Mouse (Mus musculus): Measurements from ENCODE around the gene Sfmbt2. TPM values are rescaled to one million over a fixed set of nuclear protein-coding genes. Genes with fewer than 3 reads are reported as not detected.

Gene Sfmbt2
- total RNA-seq, 2 experiments from 2014 or later, result 0.31 to 0.70 TPM

DNA sequence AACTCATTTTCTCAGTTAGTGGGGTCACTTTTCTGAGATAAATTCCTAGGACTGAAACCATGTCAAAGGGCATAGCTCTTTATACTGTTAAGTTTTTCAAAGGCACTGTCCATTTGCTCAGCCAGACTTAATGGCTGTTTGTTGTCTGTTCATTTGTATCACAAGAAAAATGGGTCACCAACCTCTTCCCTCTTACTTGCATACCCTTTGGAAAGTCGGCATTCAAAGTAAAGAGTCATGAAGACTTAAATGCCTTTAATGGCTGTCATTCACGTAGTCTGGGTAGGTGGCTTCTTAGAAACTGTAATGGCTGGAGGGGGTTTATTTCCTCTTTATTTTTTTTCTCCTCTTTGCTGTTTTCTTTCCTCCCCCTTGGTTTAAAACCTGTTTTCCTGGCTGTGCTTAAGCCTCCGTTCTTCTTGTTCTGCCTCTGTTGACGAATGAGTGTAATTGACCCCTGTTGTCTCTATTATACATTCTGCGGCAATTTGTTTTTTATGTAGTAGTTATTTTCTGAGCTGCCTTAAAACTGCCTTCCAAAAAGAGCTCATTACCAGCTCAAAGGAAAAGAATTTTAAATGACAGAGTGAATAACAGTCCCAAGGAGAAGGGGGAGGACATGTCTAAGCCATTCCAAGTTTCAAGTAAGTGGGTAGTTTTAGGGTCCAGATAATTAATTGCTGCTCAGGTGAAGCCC lies 151.6 kb downstream of the Sfmbt2 start:
- intact Hi-C loops (cut with DNase I), result no loop called here
- DNase-seq, result no peak

DNA sequence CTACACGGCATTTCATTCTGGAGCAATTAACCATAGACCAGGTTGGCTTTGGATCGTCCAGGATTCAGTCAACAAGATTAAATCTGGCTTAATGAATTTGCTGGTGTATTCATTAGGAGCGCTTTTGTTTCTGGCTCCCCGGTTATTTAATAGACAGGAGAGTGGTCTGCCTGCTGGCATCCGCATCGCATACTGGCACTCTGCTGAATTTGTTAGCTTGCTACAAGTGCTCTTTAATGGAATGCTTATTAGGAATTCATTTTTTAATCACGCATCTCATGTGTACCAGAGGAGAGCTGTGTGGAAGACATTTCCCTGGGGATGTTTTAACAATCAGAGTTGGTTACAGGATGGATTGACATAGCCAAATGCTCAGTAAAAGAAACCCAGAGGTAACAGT lies 155.3 kb downstream of the Sfmbt2 start:
- DNase-seq, result no peak
- intact Hi-C loops (cut with DNase I), result no loop called here

DNA sequence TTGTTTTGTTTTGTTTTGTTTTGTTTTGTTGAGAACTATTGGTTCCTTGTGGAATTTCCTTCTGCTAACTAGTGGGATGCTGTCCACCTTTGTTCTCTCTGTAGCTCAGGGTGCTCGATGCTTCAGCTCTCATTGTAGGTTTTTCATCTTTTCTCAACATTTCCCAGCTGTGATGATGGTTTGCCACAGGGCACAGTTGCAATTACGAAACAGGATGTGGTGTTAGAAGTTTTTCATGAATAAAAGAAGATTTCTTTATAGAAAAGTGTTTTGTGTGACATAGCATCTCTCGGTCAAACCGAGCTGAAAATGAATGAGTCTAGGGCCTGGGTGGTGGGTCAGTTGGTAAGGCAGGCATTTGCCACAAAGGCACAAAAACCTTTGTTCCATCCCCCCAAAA lies 171.5 kb downstream of the Sfmbt2 start:
- intact Hi-C loops (cut with DNase I), result no loop called here

GRCm38 (mm10) chr2:10542388-10542787 lies 172.1 kb downstream of the Sfmbt2 start:
- intact Hi-C loops (cut with DNase I), result no loop called here

More for the DNA sequence above, 171.5 kb downstream of the Sfmbt2 start:
- no peak for DNase-seq

GRCm38 (mm10) chr2:10558816-10559215 lies 188.5 kb downstream of the Sfmbt2 start:
- no peak for DNase-seq
- intact Hi-C loops (cut with DNase I), result no loop called here

More at GRCm38 (mm10) chr2:10542388-10542787, 172.1 kb downstream of the Sfmbt2 start:
- DNase-seq, result no peak

- DNase-seq, result no peak
- intact Hi-C loops (cut with DNase I), result no loop called here
Observed at GRCm38 (mm10) chr2:10565491-10565890, 195.2 kb downstream of the Sfmbt2 start.

GRCm38 (mm10) chr2:10569392-10569791 lies 199.1 kb downstream of the Sfmbt2 start:
- intact Hi-C loops (cut with DNase I), result no loop called here
- no peak for DNase-seq

DNA sequence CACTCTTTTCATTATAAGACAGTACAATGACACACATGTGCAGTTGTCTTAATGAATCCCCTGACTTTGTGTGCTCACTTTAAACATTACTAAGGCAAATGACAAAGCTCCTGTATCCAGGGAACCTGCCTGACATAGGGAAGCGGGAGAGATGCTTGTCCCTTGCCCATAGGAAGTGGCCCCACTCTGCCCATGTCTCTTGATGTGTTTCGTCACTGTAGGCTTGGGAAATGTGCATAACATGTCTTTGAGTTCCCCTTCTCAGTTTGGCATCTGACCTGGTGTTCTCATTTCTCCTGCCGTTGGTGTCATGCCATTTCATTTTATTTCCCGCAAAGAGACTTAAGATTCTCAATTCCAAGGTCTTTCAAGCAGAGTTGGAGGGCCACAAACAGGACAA lies 202.0 kb downstream of the Sfmbt2 start:
- intact Hi-C loops (cut with DNase I), result no loop called here
- no peak for DNase-seq

- intact Hi-C loops (cut with DNase I), result no loop called here
- DNase-seq, result no peak
Observed at GRCm38 (mm10) chr2:10575962-10576740, 205.8 kb downstream of the Sfmbt2 start.

DNA sequence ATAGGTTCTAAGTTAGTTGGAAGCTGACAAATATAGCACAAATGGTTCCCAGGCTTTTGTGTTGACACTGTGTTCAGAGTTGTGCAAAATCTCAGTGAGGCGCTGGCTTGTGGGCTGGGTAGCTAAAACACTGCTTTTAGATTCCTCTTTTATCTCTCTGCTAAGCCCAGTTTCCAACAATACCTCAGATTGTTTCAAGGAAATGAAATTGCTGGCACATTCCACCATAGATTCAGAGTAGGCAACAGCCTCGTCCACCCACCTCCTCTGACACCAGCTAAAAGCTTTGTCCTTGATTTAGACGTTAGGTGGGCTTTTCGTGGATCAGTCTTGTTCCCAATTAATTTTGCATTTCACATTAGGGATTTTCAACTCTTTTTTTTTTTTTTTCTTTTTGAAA lies 212.4 kb downstream of the Sfmbt2 start:
- DNase-seq, result no peak
- intact Hi-C loops (cut with DNase I), result no loop called here

- intact Hi-C loops (cut with DNase I), result no loop called here
- no peak for DNase-seq
Observed at GRCm38 (mm10) chr2:10583103-10583502, 212.8 kb downstream of the Sfmbt2 start.

GRCm38 (mm10) chr2:10591310-10591709 lies 221.0 kb downstream of the Sfmbt2 start:
- DNase-seq, result no peak
- intact Hi-C loops (cut with DNase I), result no loop called here

DNA sequence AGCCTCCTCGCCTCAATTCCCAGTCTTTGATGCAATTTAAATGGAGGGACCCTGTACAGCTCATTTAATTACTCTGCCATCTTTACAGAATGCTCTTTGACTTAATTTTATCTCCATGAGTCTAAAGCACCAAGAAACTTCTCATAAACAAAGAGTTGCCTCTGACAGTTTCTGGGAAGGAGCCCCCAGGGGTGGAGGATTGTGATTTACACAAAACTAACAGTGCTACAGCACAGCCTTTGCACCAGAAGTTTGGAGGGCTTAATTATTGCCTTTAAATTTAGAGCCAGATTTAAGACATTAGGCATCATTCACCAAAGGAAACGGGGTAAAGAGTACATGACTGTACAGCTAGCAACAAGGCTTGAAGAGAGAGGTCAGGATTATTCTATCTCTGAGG lies 245.2 kb downstream of the Sfmbt2 start:
- DNase-seq, result no peak
- intact Hi-C loops (cut with DNase I), result no loop called here

Small RNAs within 50 kb of the gene (microRNA-seq; reads per million reads assigned to microRNA genes)
- 0 reads per million in 2 experiments for gene Gm22051 (ENCODE audit: borderline number of aligned reads in 2 of 2)
- 0 reads per million in 2 experiments for gene Gm22072 (ENCODE audit: borderline number of aligned reads in 2 of 2)
- 0 reads per million in 2 experiments for gene Gm22091 (ENCODE audit: borderline number of aligned reads in 2 of 2)
- gene Gm22166 (ENCODE audit: borderline number of aligned reads in 2 of 2), result 0 reads per million in 2 experiments
- 0 to 0.67 reads per million in 2 experiments for gene Gm22239 (ENCODE audit: borderline number of aligned reads in 2 of 2)
- 0 reads per million in 2 experiments for gene Gm22626 (ENCODE audit: borderline number of aligned reads in 2 of 2)
- gene Gm22635 (ENCODE audit: borderline number of aligned reads in 2 of 2), result 0 reads per million in 2 experiments
- 0 reads per million in 2 experiments for gene Gm22677 (ENCODE audit: borderline number of aligned reads in 2 of 2)
- 0 reads per million in 2 experiments for gene Gm22678 (ENCODE audit: borderline number of aligned reads in 2 of 2)
- gene Gm22775 (ENCODE audit: borderline number of aligned reads in 2 of 2), result 0 reads per million in 2 experiments
- gene Gm22925 (ENCODE audit: borderline number of aligned reads in 2 of 2), result 0 reads per million in 2 experiments
- 0 reads per million in 2 experiments for gene Gm23108 (ENCODE audit: borderline number of aligned reads in 2 of 2)
- 0 reads per million in 2 experiments for gene Gm23288 (ENCODE audit: borderline number of aligned reads in 2 of 2)
- gene Gm23542 (ENCODE audit: borderline number of aligned reads in 2 of 2), result 0 reads per million in 2 experiments
- gene Gm23569 (ENCODE audit: borderline number of aligned reads in 2 of 2), result 0 reads per million in 2 experiments
- gene Gm23571 (ENCODE audit: borderline number of aligned reads in 2 of 2), result 0 reads per million in 2 experiments
- gene Gm23578 (ENCODE audit: borderline number of aligned reads in 2 of 2), result 0 reads per million in 2 experiments
- gene Gm23651 (ENCODE audit: borderline number of aligned reads in 2 of 2), result 0 reads per million in 2 experiments
- 0 reads per million in 2 experiments for gene Gm23988 (ENCODE audit: borderline number of aligned reads in 2 of 2)
- gene Gm24028 (ENCODE audit: borderline number of aligned reads in 2 of 2), result 0 reads per million in 2 experiments
- gene Gm24167 (ENCODE audit: borderline number of aligned reads in 2 of 2), result 0 reads per million in 2 experiments
- gene Gm24315 (ENCODE audit: borderline number of aligned reads in 2 of 2), result 0 reads per million in 2 experiments
- gene Gm24342 (ENCODE audit: borderline number of aligned reads in 2 of 2), result 0 reads per million in 2 experiments
- gene Gm24488 (ENCODE audit: borderline number of aligned reads in 2 of 2), result 0 reads per million in 2 experiments
- gene Gm24640 (ENCODE audit: borderline number of aligned reads in 2 of 2), result 0 reads per million in 2 experiments
- 0 reads per million in 2 experiments for gene Gm24673 (ENCODE audit: borderline number of aligned reads in 2 of 2)
- gene Gm24761 (ENCODE audit: borderline number of aligned reads in 2 of 2), result 0 reads per million in 2 experiments
- gene Gm24806 (ENCODE audit: borderline number of aligned reads in 2 of 2), result 0 reads per million in 2 experiments
- gene Gm25022 (ENCODE audit: borderline number of aligned reads in 2 of 2), result 0 reads per million in 2 experiments
- 0 reads per million in 2 experiments for gene Gm25158 (ENCODE audit: borderline number of aligned reads in 2 of 2)
- 0 reads per million in 2 experiments for gene Gm25263 (ENCODE audit: borderline number of aligned reads in 2 of 2)
- 0 reads per million in 2 experiments for gene Gm25285 (ENCODE audit: borderline number of aligned reads in 2 of 2)
- 0 reads per million in 2 experiments for gene Gm25316 (ENCODE audit: borderline number of aligned reads in 2 of 2)
- gene Gm25451 (ENCODE audit: borderline number of aligned reads in 2 of 2), result 0 reads per million in 2 experiments
- gene Gm25673 (ENCODE audit: borderline number of aligned reads in 2 of 2), result 0 reads per million in 2 experiments
- 0 reads per million in 2 experiments for gene Gm25680 (ENCODE audit: borderline number of aligned reads in 2 of 2)
- 0 reads per million in 2 experiments for gene Gm25701 (ENCODE audit: borderline number of aligned reads in 2 of 2)
- 0 reads per million in 2 experiments for gene Gm25753 (ENCODE audit: borderline number of aligned reads in 2 of 2)
- gene Gm25943 (ENCODE audit: borderline number of aligned reads in 2 of 2), result 0 reads per million in 2 experiments
- gene Gm26060 (ENCODE audit: borderline number of aligned reads in 2 of 2), result 0 reads per million in 2 experiments
- 0 reads per million in 2 experiments for gene Gm26073 (ENCODE audit: borderline number of aligned reads in 2 of 2)
- gene Gm26092 (ENCODE audit: borderline number of aligned reads in 2 of 2), result 0 reads per million in 2 experiments
- 0 reads per million in 2 experiments for gene Gm26156 (ENCODE audit: borderline number of aligned reads in 2 of 2)
- gene Gm26229 (ENCODE audit: borderline number of aligned reads in 2 of 2), result 0 reads per million in 2 experiments
- gene Gm26398 (ENCODE audit: borderline number of aligned reads in 2 of 2), result 0 reads per million in 2 experiments
- 0 reads per million in 2 experiments for gene Gm26426 (ENCODE audit: borderline number of aligned reads in 2 of 2)
- gene Gm26431 (ENCODE audit: borderline number of aligned reads in 2 of 2), result 0 reads per million in 2 experiments
- 0 reads per million in 2 experiments for gene Gm26491 (ENCODE audit: borderline number of aligned reads in 2 of 2)
- gene Mir297a-2 (ENCODE audit: borderline number of aligned reads in 2 of 2), result 0 reads per million in 2 experiments
- 0 reads per million in 2 experiments for gene Mir297a-3 (ENCODE audit: borderline number of aligned reads in 2 of 2)
- gene Mir297a-4 (ENCODE audit: borderline number of aligned reads in 2 of 2), result 0 reads per million in 2 experiments
- 0 reads per million in 2 experiments for gene Mir297b (ENCODE audit: borderline number of aligned reads in 2 of 2)
- 0 reads per million in 2 experiments for gene Mir297c (ENCODE audit: borderline number of aligned reads in 2 of 2)
- 0 reads per million in 2 experiments for gene Mir466 (ENCODE audit: borderline number of aligned reads in 2 of 2)
- gene Mir466b-1 (ENCODE audit: borderline number of aligned reads in 2 of 2), result 0 reads per million in 2 experiments
- gene Mir466b-2 (ENCODE audit: borderline number of aligned reads in 2 of 2), result 0 reads per million in 2 experiments
- 0 reads per million in 2 experiments for gene Mir466b-3 (ENCODE audit: borderline number of aligned reads in 2 of 2)
- gene Mir466b-4 (ENCODE audit: borderline number of aligned reads in 2 of 2), result 0 reads per million in 2 experiments
- gene Mir466b-5 (ENCODE audit: borderline number of aligned reads in 2 of 2), result 0 reads per million in 2 experiments
- gene Mir466b-6 (ENCODE audit: borderline number of aligned reads in 2 of 2), result 0 reads per million in 2 experiments
- gene Mir466b-7 (ENCODE audit: borderline number of aligned reads in 2 of 2), result 0 reads per million in 2 experiments
- 0 reads per million in 2 experiments for gene Mir466b-8 (ENCODE audit: borderline number of aligned reads in 2 of 2)
- gene Mir466c-1 (ENCODE audit: borderline number of aligned reads in 2 of 2), result 0 reads per million in 2 experiments
- gene Mir466c-2 (ENCODE audit: borderline number of aligned reads in 2 of 2), result 0 reads per million in 2 experiments
- 0 reads per million in 2 experiments for gene Mir466d (ENCODE audit: borderline number of aligned reads in 2 of 2)
- gene Mir466e (ENCODE audit: borderline number of aligned reads in 2 of 2), result 0 reads per million in 2 experiments
- gene Mir466f-1 (ENCODE audit: borderline number of aligned reads in 2 of 2), result 0 reads per million in 2 experiments
- gene Mir466f-2 (ENCODE audit: borderline number of aligned reads in 2 of 2), result 0 reads per million in 2 experiments
- 0 reads per million in 2 experiments for gene Mir466f-3 (ENCODE audit: borderline number of aligned reads in 2 of 2)
- gene Mir466g (ENCODE audit: borderline number of aligned reads in 2 of 2), result 0 reads per million in 2 experiments
- 0 to 1.3 reads per million in 2 experiments for gene Mir466h (ENCODE audit: borderline number of aligned reads in 2 of 2)
- 0 reads per million in 2 experiments for gene Mir466l (ENCODE audit: borderline number of aligned reads in 2 of 2)
- gene Mir466m (ENCODE audit: borderline number of aligned reads in 2 of 2), result 0 reads per million in 2 experiments
- gene Mir466n (ENCODE audit: borderline number of aligned reads in 2 of 2), result 0 to 0.67 reads per million in 2 experiments
- 0 reads per million in 2 experiments for gene Mir466o (ENCODE audit: borderline number of aligned reads in 2 of 2)
- 0 reads per million in 2 experiments for gene Mir466p (ENCODE audit: borderline number of aligned reads in 2 of 2)
- 0 reads per million in 2 experiments for gene Mir467a-1 (ENCODE audit: borderline number of aligned reads in 2 of 2)
- 0 reads per million in 2 experiments for gene Mir467a-10 (ENCODE audit: borderline number of aligned reads in 2 of 2)
- gene Mir467a-2 (ENCODE audit: borderline number of aligned reads in 2 of 2), result 0 reads per million in 2 experiments
- gene Mir467a-3 (ENCODE audit: borderline number of aligned reads in 2 of 2), result 0 reads per million in 2 experiments
- 0 reads per million in 2 experiments for gene Mir467a-4 (ENCODE audit: borderline number of aligned reads in 2 of 2)
- gene Mir467a-5 (ENCODE audit: borderline number of aligned reads in 2 of 2), result 0 reads per million in 2 experiments
- gene Mir467a-6 (ENCODE audit: borderline number of aligned reads in 2 of 2), result 0 reads per million in 2 experiments
- gene Mir467a-7 (ENCODE audit: borderline number of aligned reads in 2 of 2), result 0 reads per million in 2 experiments
- gene Mir467a-8 (ENCODE audit: borderline number of aligned reads in 2 of 2), result 0 reads per million in 2 experiments
- gene Mir467a-9 (ENCODE audit: borderline number of aligned reads in 2 of 2), result 0 reads per million in 2 experiments
- gene Mir467b (ENCODE audit: borderline number of aligned reads in 2 of 2), result 0 reads per million in 2 experiments
- gene Mir467c (ENCODE audit: borderline number of aligned reads in 2 of 2), result 70.0 to 87.4 reads per million in 2 experiments
- 1,098 to 1,215 reads per million in 2 experiments for gene Mir467d (ENCODE audit: borderline number of aligned reads in 2 of 2)
- 210 to 229 reads per million in 2 experiments for gene Mir467e (ENCODE audit: borderline number of aligned reads in 2 of 2)
- gene Mir669a-1 (ENCODE audit: borderline number of aligned reads in 2 of 2), result 0 reads per million in 2 experiments
- gene Mir669a-10 (ENCODE audit: borderline number of aligned reads in 2 of 2), result 0 reads per million in 2 experiments
- 0 reads per million in 2 experiments for gene Mir669a-11 (ENCODE audit: borderline number of aligned reads in 2 of 2)
- 0 reads per million in 2 experiments for gene Mir669a-12 (ENCODE audit: borderline number of aligned reads in 2 of 2)
- 0 reads per million in 2 experiments for gene Mir669a-2 (ENCODE audit: borderline number of aligned reads in 2 of 2)
- 0 reads per million in 2 experiments for gene Mir669a-3 (ENCODE audit: borderline number of aligned reads in 2 of 2)
- gene Mir669a-4 (ENCODE audit: borderline number of aligned reads in 2 of 2), result 0 reads per million in 2 experiments
- gene Mir669a-5 (ENCODE audit: borderline number of aligned reads in 2 of 2), result 0 reads per million in 2 experiments
- 0 reads per million in 2 experiments for gene Mir669a-6 (ENCODE audit: borderline number of aligned reads in 2 of 2)
- 0 reads per million in 2 experiments for gene Mir669a-7 (ENCODE audit: borderline number of aligned reads in 2 of 2)
- gene Mir669a-8 (ENCODE audit: borderline number of aligned reads in 2 of 2), result 0 reads per million in 2 experiments
- 0 reads per million in 2 experiments for gene Mir669a-9 (ENCODE audit: borderline number of aligned reads in 2 of 2)
- gene Mir669b (ENCODE audit: borderline number of aligned reads in 2 of 2), result 0 reads per million in 2 experiments
- gene Mir669c (ENCODE audit: borderline number of aligned reads in 2 of 2), result 120 to 141 reads per million in 2 experiments
- gene Mir669d (ENCODE audit: borderline number of aligned reads in 2 of 2), result 0 reads per million in 2 experiments
- 0 reads per million in 2 experiments for gene Mir669d-2 (ENCODE audit: borderline number of aligned reads in 2 of 2)
- gene Mir669e (ENCODE audit: borderline number of aligned reads in 2 of 2), result 2.7 to 5.8 reads per million in 2 experiments
- 0 reads per million in 2 experiments for gene Mir669f (ENCODE audit: borderline number of aligned reads in 2 of 2)
- gene Mir669g (ENCODE audit: borderline number of aligned reads in 2 of 2), result 0 reads per million in 2 experiments
- 3.4 to 4.3 reads per million in 2 experiments for gene Mir669h (ENCODE audit: borderline number of aligned reads in 2 of 2)
- 0 reads per million in 2 experiments for gene Mir669i (ENCODE audit: borderline number of aligned reads in 2 of 2)
- 0 reads per million in 2 experiments for gene Mir669j (ENCODE audit: borderline number of aligned reads in 2 of 2)
- gene Mir669k (ENCODE audit: borderline number of aligned reads in 2 of 2), result 0 reads per million in 2 experiments
- 13.0 to 28.9 reads per million in 2 experiments for gene Mir669l (ENCODE audit: borderline number of aligned reads in 2 of 2)
- gene Mir669m-1 (ENCODE audit: borderline number of aligned reads in 2 of 2), result 0 reads per million in 2 experiments
- 0 reads per million in 2 experiments for gene Mir669m-2 (ENCODE audit: borderline number of aligned reads in 2 of 2)
- gene Mir669o (ENCODE audit: borderline number of aligned reads in 2 of 2), result 89.6 to 154 reads per million in 2 experiments
- gene Mir669p-1 (ENCODE audit: borderline number of aligned reads in 2 of 2), result 0 reads per million in 2 experiments
- gene Mir669p-2 (ENCODE audit: borderline number of aligned reads in 2 of 2), result 0 reads per million in 2 experiments

Other genes starting within 250 kb of the Sfmbt2 start
- under 1 TPM; 0.22 to 0.64 TPM for gene Itih2, start 239.1 kb upstream of the Sfmbt2 start, total RNA-seq (2021)
- gene Itih5, start 216.9 kb upstream of the Sfmbt2 start, total RNA-seq (2021), result 1 to 10 TPM; 6.2 to 7.0 TPM